Mouse (Mus musculus): ENCODE data around the gene Tmbim6.
A peak's percentile ranks its signal among the peaks of the same experiment; 100 is the strongest.
"Not testable (repeated sequence)": the region's sequence is repeated elsewhere in the genome, so short reads cannot be mapped to it uniquely, and the experiment has no call there.

Gene Tmbim6

DNA sequence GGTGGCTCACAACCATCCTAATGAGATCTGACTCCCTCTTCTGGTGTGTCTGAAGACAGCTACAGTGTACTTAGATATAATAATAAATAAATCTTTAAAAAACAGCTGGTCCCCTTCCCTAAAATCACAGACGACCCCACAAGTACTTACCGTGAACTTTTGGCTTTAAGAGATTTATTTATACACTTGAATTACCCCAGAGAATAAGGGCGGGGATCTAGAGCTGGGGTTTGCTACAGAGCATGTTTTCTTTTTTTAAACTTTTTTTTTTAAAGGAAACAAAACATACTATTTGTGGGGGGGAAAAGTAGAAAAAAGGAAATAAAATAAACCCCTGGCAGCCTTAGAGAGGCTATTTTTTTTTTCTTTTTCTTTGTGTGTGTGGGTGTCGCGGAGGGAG lies 27.4 kb downstream of the Tmbim6 start:
- no peak for DNase-seq (ENCODE audit: low spot score)

DNA sequence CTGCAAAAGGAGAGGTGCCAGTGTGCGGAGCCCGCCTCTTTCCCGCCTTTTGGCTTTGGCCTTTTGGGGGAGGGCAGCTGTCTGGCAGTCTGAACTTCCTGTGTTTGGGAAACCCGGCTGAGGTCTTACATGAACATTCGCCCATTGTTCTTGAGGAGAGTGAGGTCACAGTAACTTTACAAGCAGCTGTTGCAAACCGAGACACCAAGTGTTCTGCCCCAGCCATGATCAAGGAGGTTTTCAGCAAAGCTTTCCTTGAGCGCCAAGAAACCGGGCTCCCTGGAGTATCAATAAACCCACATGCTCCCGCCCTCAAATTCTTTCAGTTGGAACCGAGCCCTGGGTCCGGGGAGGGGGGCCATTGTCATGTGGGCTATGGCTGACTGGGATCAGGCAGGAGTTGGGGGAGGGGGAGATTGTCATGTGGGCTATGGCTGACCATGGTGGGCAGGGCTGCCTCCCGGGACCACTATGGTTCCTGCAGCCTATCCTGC lies 27.9 kb downstream of the Tmbim6 start:
- DNase-seq (ENCODE audit: low spot score) = peak; percentile 53

DNA sequence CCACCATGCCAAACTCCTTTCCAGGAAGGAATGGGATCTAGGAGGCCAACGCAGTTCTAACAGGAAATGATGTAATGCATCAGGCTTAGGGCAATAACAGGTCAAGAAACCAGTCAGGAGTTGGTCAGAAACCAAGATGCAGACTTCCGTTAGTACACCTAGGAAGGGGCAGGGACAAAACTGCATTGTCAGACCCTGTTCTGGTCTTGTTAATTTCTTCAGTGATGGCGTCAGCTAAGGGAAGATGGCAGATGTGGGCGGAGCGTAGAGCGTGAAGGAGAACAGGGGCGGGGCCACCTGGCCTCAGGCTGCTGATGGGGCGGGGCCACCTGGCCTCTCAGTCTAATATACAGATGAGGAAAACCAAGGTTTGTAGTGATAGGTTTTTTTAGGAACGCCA lies 28.5 kb downstream of the Tmbim6 start:
- DNase-seq (ENCODE audit: low spot score) = no peak

DNA sequence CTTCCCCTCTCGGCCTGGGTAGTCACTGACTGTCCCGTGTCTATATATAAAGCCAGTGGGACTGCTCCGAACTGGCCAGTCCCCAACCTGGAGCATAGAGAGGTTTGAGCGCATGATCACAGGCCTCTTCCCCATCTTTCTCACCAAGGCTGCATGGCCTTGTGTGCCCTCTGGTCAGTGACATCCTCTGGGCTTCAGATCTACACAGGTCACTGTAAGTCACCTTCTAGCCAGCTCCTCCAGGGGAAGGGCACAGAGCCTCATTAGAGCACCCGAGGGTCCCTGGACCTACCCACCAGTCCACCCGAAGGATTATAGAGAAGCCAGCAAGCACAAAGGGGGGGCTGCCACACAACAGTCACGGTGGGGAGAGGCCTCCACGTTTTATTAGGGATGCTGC lies 29.0 kb downstream of the Tmbim6 start:
- no peak for DNase-seq (ENCODE audit: low spot score)

DNA sequence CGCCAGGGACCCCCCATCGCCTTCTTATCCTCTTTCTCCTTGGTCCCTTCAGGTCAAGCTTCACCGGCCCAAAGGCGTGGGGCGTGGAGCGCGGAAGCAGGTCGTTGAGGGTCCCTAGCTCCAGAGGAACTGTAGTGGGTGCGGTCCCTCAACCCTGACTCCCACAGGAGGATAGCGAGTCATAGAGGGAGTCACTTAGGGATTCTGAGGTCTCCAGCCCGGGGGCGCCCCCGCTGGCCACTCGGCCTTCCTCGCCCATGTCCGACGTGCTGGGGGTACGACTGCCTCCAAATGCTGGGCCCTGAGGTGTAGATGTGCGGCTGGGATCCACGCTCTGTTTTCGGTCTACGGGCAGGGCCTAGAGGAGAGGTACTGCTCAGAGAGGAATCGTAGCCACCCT lies 29.9 kb downstream of the Tmbim6 start:
- DNase-seq (ENCODE audit: low spot score) = no peak

DNA sequence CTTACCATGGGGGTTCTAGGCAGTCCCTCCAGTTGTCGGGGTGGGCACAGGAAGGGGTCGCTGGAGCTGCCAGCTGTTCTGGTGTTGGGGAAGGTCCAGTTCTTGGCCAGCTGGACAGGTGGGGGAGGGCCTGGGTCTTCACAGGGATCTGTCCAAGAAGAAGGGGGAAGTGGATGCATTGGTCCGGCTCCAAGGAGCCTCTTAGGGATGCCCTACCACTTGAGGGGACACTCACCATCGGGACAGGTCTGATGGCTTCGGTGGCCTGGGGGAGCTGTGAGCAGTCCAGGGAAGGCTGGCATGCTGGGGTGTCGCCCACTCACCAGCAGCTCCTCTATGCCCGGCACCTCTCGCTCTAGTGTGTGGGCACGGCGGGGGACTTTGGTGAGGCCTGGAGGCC lies 30.4 kb downstream of the Tmbim6 start:
- DNase-seq (ENCODE audit: low spot score) = no peak

DNA sequence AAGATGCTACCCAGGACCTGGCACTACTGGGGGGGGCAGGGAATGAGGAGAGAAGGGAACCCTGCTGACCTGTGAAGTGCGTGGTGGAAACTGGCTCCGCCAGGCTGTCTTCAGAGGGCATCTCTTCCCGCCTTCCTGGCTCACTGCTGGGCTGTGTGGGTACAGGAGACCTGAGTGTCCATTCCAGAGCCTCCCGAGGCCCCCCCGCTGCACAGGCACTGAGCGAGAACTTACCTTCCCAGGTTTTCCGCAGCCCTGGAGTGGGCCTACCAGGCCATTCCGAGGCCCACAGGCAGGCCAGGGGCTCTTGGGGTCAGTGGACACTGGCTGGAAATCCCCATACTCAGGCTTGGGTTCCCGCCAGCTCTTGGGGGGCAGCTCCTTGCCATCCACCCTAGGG lies 31.2 kb downstream of the Tmbim6 start:
- no peak for DNase-seq (ENCODE audit: low spot score)

DNA sequence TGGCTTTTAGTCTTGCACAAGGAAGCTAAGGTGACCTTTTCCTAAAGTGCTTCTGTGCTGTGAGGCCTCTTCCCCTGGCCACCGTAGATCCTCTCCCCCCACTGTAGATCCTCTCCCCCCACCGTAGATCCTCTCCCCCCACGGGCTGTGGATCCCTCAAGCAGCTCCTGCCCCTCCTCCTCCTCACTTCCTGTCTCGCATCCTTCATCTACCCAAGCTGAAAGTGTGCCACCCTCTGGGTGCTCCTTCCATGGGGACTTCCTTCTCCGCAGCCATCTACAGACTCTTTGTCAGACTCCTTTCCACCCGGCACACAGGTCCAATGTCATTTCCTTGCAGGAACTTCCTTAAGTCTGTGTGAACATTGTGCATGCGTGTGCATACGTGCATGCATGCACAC lies 37.7 kb downstream of the Tmbim6 start:
- no peak for DNase-seq (ENCODE audit: low spot score)

DNA sequence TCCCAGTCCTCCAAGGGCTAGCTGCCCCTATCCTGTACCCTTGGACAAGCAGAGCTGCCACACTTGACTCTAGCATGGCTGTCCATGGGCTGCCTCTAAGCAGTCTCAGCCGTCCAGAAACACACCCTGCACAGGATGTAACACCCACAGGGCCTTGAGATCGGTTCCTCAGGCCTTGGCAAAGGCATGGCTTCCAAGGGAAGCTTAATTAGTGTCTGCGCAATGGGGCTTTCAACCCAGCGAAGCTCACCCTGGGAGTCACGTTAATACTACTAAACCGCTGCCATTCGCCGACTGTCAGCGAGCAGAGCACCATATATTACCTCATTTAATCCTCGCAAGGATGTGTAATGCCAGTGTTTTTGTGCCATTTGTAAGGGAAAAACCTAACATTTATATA lies 38.4 kb downstream of the Tmbim6 start:
- no peak for DNase-seq (ENCODE audit: low spot score)

DNA sequence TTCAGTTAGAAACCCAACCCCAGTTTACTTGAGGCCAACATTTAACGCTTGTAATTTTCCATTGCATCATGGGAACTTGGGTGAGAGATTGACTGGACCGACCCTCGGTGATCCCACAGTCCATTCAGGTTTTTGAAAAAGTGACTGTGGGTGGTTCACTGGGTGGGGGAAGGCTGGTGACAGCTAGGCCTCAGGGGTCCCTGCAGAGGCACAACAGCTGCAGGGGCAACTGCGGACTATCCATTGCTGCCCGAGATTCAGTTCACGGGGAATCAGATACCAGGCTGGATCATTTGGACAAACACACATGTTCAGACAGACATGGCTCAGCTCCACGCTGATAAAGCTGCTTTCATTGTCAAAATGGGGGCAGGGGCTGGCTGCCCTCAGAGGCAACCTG lies 38.8 kb downstream of the Tmbim6 start:
- no peak for DNase-seq (ENCODE audit: low spot score)

DNA sequence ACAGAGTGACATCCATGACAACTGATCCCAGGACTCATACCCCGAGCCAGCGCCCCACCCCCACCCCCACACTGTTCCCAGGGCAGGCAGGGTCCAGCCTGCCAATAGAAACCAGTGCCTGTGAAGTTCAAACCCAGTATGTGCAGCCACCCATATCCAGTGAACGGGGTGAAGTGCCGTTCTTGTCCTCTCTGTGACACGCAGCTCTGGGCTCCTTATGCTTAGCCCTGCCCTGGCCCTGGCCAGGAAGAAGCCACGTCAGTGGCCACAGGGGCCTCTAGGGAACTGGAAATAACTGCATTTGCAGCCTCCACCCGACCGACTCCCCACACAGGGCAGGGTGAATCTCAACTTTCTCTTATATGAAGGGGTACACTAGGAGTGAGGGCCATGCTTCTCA lies 39.3 kb downstream of the Tmbim6 start:
- no peak for DNase-seq (ENCODE audit: low spot score)

DNA sequence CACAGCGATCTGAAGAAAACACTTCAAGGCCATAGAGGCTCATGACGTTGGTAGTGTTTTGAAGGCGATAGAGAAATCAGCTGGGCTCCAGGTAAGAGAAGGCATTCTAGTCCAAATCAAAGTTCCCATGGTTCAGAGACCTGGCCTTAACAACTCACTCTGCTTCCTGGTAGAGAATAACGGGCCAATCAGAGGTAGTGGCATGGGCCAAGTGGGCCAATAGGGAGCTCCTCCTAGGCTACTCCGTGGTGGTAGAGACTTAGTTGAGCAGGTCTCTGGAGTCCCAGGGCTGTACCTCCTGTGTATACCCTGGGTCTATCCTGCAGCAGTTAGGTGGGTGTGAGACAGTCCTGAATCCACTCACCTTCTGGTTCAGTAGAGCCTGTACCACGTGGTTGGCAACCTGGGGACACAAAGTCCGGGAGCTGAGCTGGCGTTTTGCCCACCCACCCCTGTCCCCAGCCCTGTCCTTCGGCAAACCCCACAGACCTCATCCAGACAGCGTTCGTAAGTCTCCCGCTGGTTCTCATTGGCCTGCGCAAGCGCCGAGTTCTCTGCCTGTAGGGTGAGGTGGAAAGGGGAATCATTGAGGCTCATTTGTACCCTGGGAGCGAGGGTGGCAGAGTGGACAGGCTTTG lies 40.5 kb downstream of the Tmbim6 start:
- DNase-seq (ENCODE audit: low spot score) = no peak

DNA sequence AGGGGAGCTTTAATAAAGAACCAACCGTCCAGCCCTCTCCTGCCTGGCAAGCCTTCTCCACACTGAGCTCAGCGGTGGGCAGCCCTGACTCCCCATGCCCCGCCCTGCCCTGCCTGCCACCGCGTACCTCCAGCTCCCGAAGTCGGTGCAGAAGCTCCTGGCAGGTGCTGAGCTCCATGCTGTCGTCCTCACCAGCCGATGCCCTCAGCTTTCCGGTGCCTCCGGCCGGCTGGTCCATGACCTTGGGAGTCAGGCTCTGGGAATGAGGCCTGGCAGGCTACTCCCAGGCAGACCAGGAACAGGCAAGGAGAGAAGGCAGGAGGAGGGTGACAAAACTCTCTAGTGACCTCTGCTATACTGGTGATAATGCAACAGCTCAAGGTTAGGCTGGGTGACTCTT lies 41.2 kb downstream of the Tmbim6 start:
- no peak for DNase-seq (ENCODE audit: low spot score)

DNA sequence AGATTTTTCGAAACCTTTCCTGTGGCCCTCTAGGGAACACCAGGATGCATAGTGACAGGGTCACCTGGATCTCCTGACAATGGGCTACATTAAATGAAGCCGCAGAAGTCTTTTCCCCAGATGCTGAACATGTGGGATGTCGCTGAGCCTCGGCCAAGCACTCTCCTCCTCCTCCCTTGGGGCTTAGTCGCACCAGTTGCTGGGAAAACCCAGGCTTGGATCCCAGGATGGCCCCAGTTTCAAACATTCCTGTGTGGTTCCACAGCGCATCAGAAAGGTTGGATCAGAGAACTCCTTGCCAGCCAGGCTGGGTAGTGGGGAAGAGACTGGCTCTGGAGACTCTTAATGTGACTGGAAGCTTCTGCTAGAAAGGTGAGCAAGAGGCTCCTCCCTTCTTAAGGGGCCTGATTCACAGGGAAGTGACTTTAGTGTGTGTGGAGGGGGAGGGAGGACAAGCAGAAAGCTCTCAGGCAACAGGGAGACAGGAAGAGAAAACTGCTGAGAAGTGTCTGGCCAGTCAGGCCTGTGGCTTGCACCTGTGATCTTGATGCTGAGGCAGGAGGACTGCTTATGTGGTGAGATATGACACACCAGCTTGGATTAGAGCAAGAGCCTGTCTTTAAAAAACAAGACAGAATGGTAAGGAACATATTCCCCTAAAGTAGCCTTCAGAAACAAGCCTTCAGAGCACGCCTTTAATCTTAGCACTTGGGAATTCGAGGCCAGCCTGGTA lies 46.5 kb downstream of the Tmbim6 start:
- no peak for DNase-seq (ENCODE audit: low spot score)

DNA sequence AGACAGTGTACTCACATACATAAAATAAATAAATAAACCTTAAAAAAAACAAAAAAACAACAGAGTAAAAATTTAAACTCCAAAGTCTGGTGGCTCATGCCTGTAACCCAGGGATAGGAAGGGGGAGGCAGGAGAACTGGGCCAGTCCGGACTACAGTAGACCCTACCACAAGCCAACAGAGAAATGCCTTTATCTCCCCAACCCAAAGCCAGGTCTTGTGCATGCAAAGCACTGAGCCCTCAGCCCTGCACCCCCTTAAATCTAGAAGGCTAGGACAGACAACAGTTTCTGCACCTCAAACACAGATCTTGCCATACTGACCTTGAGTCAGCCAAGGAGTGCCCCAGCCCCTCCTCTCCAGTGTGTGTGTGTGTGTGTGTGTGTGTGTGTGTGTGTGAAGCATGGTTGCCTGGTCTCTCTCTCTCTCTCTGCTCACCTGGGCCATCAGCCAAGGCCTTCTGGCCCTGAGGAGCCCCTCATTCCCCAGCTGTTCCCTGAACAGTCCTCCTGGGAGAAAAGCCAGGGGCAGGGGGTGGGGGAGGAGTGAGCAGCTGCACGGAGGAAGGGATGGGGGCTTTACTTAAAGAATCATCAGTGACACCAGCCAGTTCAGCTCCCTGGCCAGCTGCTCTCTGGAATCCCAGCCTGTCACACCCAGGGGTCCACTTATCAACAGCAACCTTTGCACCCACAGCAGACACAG lies 47.6 kb downstream of the Tmbim6 start:
- no peak for DNase-seq (ENCODE audit: low spot score)

DNA sequence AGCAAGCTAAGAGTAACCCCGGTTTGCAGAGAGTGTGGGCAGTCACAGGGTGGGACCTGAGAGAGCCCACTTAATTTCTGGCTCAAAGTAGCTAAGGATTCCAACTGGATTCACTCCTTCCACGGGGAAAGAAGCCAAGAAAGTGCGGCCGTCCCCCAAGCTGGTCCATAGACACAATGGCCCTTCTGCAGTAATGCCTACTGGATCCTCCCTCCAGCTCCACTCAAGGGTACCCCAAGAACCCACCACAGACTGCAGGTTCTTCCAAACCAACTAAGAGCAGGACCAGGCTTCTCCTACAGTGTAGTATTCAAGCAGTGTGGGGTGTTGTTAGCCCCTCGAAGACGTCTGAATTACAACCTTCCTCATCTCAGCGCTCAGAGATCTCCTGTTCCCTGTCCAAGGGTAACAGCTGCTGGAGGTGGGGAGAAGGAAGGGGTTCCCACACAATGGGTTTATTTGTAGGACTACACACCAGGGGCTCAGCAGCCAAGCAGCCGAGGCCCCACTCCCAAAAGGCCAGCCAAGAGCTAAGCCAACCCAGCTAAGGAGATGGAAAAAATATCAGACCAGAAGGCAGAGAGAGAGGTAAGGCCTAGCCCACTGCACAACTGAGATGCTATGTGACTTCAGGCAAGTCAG lies 48.3 kb downstream of the Tmbim6 start:
- no peak for DNase-seq (ENCODE audit: low spot score)

DNA sequence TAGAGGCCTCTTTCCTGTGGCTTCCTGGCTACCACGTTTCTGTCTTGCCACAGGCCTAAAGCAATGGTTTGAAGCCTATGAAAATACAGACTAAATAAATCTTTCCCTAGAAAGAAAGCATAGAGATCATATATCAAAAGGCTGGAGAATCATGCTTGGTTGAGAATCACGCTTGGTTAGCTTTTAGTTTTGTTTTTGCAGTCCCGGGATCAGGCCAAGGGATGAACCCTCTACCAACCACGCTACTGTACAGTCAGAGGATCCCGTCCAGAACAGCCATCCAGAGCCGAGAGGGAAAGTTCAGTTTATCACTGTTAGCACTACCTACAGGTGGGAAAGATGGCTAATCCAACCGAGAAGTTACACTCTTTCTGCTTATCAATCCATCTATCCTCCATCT lies 49.7 kb downstream of the Tmbim6 start:
- DNase-seq (ENCODE audit: low spot score) = no peak

DNA sequence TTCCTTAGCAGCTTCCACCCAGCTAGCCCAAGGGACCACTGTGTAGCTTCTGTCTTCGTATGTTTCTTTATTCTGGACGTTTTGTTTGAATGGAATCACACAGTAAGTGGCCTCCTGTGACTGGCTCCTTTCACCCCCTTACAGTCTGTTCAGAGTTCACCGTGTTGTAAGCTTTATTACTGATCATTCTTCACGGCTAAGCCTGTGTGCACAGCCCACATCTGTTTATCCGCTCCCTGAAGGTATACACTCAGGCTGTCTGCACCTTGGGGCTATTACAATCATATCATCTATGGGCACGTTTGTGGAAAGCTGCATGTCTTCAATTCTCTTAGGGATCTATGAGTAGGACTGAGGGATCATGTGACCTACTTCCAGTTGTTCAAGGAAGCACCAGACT lies 52.9 kb downstream of the Tmbim6 start:
- no peak for DNase-seq (ENCODE audit: low spot score)

DNA sequence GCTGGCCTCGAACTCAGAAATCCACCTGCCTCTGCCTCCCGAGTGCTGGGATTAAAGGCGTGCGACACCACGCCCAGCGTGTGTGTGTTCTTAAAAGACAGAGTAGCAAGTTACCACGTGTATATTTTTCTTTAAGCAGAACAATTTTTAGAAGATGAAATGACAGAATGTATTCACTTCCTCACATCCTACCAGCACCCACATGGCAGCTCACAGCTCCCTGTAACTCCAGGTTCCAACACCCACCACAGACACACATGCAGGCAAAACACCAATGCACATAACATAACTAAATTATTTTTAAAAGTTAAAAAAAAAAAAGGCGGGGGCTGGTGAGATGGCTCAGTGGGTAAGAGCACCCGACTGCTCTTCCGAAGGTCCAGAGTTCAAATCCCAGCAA lies 53.5 kb downstream of the Tmbim6 start:
- DNase-seq (ENCODE audit: low spot score) = not testable (repeated sequence)

DNA sequence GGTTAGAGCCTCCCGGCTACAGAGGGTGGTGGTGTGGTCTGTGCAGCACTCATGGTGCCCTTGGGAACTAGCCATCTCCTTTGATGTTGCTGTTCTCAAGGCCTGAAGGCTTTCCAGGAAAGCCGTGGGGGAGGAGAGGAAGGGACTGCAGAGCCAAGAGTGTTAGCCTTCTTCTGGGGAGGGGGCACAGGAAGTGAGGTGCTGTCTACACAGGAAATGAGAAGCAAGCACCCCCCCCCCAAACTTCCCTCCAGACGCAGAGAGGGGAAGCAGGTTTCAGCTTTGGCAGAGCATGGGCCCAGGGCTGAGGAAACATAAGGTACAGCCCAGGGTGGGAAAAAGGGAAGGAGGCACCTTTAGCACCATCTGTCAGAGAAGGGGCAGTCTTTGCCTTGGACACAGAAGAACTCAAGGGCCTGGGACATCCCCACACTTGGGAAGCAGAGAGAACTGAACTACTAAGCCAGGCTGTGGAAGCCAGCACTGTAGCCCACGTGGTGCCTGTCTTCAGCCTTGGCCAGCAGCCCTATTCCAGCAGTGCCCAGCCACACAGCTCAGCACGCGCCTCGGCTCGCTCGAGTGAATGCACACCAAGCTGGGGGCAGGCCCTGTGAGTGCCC lies 56.6 kb downstream of the Tmbim6 start:
- DNase-seq (ENCODE audit: low spot score) = peak; percentile 22

DNA sequence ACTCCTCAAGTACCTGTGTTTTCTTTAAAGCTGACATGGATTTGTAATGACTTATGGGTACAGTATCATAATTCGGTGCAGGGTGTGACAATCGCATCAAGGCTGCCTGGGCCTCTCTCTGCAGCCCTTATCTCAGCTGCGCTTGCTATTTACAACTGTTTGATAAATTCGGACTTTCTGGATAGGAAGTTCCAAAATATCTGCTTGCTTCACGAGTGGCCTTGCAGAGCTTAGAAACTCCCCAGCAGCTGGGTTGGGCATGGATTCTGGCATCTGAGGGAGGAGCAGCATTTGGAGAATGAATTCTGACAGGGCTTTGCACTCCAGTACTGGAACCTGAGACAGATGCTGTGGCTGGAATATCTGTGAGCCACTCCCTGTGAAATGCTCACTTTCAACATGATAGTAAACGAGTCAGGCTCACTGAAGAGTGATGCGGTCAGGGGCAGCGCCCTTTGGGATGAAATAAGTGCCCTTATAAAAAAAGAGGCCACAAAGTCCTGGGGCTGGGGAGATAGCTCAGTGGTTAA lies 57.1 kb downstream of the Tmbim6 start:
- no peak for DNase-seq (ENCODE audit: low spot score)

All from ovary, postnatal 10 days (tissue).